Mouse (Mus musculus): ENCODE measurements around the gene Itsn1. TPM values are rescaled to one million over a fixed set of nuclear protein-coding genes. Genes with fewer than 3 reads are reported as not detected.

Itsn1 gene
- total RNA-seq, 2 experiments from 2014 or later, result 127 to 135 TPM

GRCm38 (mm10) chr16:91765816-91766210, 36.7 kb downstream of the Itsn1 start:
- no peak for DNase-seq (ENCODE audit: low spot score in 2 of 2)

DNA sequence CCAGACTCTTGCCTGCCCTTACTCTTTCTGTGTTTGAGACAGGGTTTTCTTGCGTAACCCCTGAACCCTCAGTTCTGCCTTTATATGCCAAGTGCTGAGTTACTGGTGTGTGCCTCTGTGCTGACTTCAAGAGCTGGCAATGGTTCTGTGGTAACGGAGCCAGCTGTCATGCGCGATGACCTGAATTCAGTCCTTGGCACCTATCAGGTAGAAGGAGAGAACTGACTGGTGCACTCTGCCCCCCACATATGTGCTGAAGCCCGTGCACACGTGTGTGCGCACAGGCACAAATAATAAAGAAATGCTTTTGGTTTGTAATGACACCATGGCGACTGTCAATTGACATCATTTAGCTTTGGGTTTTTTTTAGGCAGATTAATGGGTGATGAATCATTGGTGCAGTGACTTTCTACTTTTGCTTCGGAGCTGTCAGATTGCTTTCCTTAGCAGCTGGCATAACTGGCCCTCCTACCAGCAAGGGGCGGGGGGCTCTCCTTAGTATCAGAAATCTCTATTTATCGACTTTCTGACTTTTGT, 38.2 kb downstream of the Itsn1 start:
- no peak for DNase-seq (ENCODE audit: low spot score in 2 of 2)

DNA sequence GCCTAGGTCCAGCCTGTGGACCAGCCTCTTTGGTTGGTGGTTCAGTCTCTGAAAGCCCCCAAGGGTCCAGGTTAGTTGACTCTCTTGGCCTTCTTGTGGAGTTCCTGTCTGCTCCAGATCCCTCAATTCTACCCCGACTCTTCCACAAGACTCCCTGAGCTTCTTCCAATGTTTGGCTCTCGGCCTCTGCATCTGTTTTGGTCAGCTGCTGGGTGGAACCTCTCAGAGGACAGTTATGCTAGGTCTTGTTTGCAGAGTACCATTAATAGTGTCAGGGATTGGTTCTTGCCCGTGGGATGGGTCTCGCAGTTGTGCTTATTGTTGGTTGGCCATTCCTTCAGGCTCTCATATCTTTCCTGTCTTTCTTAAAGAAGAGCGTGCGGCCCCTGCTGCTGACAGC, 39.5 kb downstream of the Itsn1 start:
- DNase-seq (ENCODE audit: low spot score in 2 of 2), result no peak

DNA sequence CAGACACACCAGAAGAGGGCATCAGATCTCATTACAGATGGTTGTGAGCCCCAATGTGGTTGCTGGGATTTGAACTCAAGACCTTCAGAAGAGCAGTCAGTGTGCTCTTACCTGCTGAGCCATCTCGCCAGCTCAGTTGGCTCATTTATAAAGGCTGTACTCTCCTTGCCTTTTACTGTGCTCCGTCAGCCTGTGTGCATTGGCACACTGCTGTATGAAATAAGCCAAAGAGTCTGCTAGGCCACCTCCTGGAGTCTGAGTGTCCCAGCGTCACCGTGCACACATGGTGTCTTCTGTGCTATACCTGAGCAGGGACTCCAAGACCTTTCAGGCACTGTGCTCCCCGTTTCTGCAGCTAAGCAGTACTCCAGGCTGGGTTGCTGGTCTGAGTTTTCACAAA, 40.8 kb downstream of the Itsn1 start:
- no peak for DNase-seq (ENCODE audit: low spot score in 2 of 2)

GRCm38 (mm10) chr16:91770662-91771061, 41.6 kb downstream of the Itsn1 start:
- no peak for DNase-seq (ENCODE audit: low spot score in 2 of 2)

GRCm38 (mm10) chr16:91771334-91771733, 42.3 kb downstream of the Itsn1 start:
- DNase-seq (ENCODE audit: low spot score in 2 of 2), result no peak

DNA sequence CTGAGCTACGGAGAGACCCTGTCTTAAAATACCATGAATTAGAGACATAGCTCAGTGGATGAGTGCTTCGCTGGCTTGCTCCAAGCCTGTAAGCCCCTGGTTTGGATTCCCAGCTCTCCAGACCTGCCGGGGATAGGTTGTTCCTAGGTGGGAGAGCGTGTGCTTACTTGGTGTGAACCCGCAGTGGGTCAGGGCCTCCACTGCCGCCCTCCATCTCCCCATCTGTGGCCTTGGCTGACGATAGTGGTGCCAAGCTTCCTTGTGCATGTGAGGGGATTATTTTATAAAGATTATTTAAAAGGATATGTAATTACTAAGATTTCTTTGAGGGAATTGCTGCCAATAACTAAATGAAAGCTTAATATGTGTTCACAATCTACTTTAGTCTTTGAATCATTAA, 43.5 kb downstream of the Itsn1 start:
- no peak for DNase-seq (ENCODE audit: low spot score in 2 of 2)

- no peak for DNase-seq (ENCODE audit: low spot score in 2 of 2)
Observed at GRCm38 (mm10) chr16:91779576-91779975, 50.5 kb downstream of the Itsn1 start.

DNA sequence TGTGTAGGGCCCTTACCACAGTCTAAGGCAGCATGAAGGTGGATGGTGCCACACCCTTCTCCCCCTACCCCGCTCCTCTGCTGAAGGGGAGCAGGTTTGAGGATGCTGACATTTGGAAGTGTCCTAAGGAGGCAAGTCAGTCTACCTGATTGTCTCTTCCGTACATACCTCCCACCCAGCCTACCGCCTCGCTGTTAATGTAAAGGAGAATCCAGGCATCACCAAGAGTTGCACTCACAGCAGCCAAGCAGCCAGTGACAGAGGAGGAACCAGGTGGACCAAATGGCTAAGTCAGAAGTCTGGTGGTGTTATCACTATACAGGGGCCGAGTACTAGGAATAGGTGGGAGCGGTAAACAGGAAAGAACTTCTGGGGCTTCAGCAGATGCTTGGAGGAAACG, 51.1 kb downstream of the Itsn1 start:
- DNase-seq (ENCODE audit: low spot score in 2 of 2), result no peak

GRCm38 (mm10) chr16:91780826-91781225, 51.7 kb downstream of the Itsn1 start:
- no peak for DNase-seq (ENCODE audit: low spot score in 2 of 2)

DNA sequence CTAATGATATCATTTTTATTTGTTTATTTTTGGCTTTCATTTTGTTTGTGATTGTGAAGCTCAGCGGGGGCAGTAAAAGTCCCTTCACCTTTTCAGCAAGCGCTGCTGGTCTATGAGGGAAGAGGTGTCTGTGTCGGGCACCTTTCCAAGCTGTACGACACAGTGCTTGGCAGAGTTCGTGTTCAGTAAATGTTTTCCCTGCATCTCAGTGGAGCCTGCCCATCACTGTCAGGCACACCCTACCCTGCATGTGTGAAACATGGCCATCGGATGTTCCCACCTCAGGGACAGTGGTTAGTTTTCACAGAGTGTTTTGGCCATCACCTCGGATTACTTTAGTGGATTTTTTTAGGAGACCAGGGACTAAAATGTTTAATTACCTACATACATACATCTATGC, 54.1 kb downstream of the Itsn1 start:
- no peak for DNase-seq (ENCODE audit: low spot score in 2 of 2)

- DNase-seq (ENCODE audit: low spot score in 2 of 2), result no peak
Observed at GRCm38 (mm10) chr16:91784298-91784697, 55.2 kb downstream of the Itsn1 start.

GRCm38 (mm10) chr16:91786425-91786824, 57.3 kb downstream of the Itsn1 start:
- no peak for DNase-seq (ENCODE audit: low spot score in 2 of 2)

DNA sequence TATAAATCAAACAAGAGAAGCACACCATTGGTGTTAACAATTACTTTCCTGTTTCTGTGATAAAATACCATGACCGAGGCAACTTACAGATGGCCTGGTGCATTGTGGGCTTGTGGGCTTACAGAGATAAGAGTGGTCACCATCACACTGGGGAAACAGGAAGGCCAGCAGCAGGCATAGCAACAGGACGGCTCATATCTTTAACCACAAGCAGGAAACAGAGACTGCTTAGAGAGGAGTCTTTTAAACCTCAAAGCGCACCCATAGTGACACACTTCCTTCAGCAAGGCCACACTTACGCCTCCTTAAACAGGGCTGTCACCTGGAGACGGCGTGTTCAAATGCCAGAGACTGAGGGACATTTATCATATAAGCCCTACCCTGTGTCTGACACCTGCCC, 60.6 kb downstream of the Itsn1 start:
- DNase-seq (ENCODE audit: low spot score in 2 of 2), result no peak

GRCm38 (mm10) chr16:91792477-91793196, 63.6 kb downstream of the Itsn1 start:
- DNase-seq (ENCODE audit: low spot score in 2 of 2), result no peak

- DNase-seq (ENCODE audit: low spot score in 2 of 2), result no peak
Observed at GRCm38 (mm10) chr16:91793507-91794278, 64.6 kb downstream of the Itsn1 start.

GRCm38 (mm10) chr16:91794306-91794705, 65.2 kb downstream of the Itsn1 start:
- no peak for DNase-seq (ENCODE audit: low spot score in 2 of 2)

DNA sequence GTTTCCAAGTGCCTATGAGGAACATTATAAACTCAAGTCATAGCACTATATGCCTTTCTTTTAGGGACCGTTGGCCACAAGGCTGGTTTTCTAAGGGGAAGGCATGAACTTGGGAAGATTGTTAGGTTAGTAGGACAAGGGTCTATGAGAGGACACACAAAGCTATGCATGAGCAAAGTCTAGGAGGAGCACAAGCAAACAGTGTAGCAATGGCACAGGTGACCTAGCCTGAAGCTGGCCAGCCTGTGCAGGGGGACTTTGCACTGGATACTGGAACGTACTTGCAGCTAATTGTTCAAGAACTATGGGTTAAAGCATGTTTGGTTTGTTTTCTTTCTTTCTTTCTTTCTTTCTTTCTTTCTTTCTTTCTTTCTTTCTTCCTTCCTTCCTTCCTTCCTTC, 66.0 kb downstream of the Itsn1 start:
- no peak for DNase-seq (ENCODE audit: low spot score in 2 of 2)

DNA sequence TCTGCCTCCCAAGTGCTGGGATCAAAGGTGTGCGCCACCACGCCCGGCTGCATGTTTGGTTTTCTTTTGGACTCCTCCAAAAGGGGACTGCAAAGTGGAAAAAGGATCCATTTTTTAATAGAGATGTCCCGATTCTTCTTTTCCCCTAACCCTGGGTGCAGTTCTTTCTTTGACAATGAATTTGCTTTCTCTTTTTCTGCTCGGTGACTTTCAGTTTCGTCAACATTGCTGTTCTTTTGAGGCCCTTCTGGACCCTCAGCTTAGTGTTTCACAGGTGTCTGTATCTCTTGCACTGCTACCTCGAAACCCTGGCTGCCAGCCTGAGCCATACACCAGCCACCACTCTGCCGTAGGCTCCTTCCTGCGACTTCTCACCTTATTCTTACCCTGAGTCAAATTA, 66.5 kb downstream of the Itsn1 start:
- DNase-seq (ENCODE audit: low spot score in 2 of 2), result no peak

- no peak for DNase-seq (ENCODE audit: low spot score in 2 of 2)
Observed at GRCm38 (mm10) chr16:91801426-91801825, 72.3 kb downstream of the Itsn1 start.

DNA sequence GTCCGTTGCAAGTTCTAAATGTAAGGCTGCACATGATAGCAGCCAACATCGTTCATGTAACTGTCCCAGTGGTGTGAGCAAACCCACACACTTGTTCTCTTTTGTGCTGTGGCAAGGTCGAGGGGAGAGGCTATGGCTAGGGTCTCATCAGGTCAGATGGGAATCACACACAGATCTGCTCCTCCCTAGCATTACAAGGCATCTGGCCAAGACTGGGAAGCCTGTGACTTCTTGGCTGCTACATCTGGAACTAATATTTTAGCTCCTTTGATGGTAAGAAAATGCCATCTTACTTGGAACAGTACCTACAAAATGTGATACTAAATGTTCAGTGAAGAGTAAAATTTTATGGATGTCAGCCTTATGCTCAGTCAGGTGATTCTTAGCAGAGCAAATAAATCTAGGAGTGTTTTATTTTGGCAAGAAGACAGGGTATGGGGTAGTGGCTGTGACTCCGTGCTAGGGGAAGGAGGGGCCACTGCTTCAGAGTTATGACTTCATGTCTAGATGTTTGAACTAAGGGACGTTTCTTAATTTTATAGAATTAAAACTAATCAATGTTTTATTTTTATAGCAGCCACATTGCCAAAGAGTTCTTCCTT, 73.5 kb downstream of the Itsn1 start:
- DNase-seq (ENCODE audit: low spot score in 2 of 2), result no peak

DNA sequence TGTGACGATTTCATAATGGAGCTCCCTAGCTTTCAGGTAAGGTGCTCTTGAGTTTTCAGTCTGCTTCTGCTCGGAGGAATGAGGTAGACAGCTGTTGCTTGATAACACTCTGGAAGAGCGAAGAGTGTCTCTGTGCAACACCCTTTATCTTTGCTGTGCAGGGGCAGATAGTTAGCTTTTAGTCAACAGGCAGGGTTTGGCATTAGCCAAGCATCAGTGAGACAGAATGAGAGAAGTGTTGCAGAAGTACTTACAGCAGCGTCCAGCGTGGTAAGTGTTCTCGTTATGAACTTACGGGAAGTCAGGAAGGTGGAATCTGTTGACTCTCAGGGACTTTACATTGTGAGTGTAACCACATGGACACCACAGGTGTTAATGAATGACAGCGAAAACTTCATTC, 75.3 kb downstream of the Itsn1 start:
- no peak for DNase-seq (ENCODE audit: low spot score in 2 of 2)
